Mouse (Mus musculus) megakaryocyte, embryonic 14.5 days (primary cell): ENCODE data around the gene Nhsl2.

ENCODE experiments used
- FLI1 ChIP-seq: IDR thresholded peaks from 2 replicates; pipeline ENCODE4 v1.6.1; 2012; ENCODE audit warnings: low read length, inconsistent platforms, mixed read lengths
- GATA1 ChIP-seq: IDR thresholded peaks from 3 replicates; pipeline ENCODE4 v1.6.1; 2012; ENCODE audit warnings: mixed read lengths, low read length, inconsistent platforms, borderline replicate concordance

DNA sequence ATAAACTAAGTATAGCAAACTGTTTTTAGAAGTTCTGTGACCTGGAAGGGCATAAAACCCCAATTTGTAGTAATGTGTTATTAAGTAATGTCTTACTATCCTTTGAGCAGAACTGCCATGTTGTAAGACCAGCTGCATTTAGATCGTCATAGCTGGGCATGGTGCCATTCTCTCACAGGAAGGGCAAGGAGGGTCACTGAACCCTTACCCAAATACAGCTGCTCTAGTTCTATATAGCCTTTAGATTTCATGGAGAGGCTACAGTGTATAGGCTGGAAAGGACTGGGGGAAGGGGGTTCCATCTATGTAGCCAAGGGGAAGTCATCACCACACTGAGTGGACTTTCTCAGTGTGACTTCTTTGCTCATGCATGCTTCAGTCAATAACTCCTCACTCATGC lies 292.0 kb downstream of the Nhsl2 start:
- TF ChIP-seq GATA1 (no peak), FLI1 (no peak)
